Mouse (Mus musculus): ENCODE measurements around the gene Cbfa2t2. TPM values are rescaled to one million over a fixed set of nuclear protein-coding genes. Genes with fewer than 3 reads are reported as not detected.
A peak's percentile ranks its signal among the peaks of the same experiment; 100 is the strongest.

Cbfa2t2 gene
- polyA plus RNA-seq, 1 experiment: 12.6 TPM

DNA sequence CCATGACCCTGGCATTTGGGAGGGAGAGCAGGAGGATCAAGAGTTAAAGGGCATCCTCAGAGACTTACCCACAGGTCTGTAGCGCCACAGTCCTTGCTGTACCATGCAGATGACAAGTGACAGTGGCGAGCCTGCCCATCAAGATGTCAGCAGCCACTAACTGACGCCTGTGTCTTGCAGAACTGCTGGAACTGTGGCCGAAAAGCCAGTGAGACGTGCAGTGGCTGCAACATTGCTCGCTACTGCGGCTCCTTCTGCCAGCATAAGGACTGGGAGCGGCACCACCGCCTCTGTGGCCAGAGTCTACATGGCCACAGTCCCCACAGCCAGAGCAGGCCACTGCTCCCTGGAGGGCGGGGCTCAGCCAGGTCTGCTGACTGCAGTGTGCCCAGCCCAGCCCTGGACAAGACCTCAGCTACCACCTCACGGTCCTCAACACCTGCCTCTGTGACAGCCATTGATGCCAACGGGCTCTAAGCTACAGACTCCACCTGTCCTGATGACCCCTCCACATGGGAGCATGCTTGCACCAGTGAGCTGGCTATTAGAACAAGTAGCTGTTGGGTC lies 98.5 kb downstream of the Cbfa2t2 start:
- TF ChIP-seq CTCF (IDR thresholded peaks at IDR 0.05; ENCODE audit: control insufficient read depth, insufficient read depth, insufficient replicate concordance, low read depth, low read length) (no peak), POLR2A (IDR thresholded peaks at IDR 0.05; ENCODE audit: control insufficient read depth, low read depth, low read length) (no peak)
- H3K4me1 ChIP-seq (ENCODE audit: control insufficient read depth, insufficient read depth, low read length): no peaks in the 10 kb centered on the region
- H3K36me3 ChIP-seq (ENCODE audit: control insufficient read depth, insufficient read depth, low read length): no peaks in the 10 kb centered on the region; the same call in 1 of the 2 replicates
- no peaks in the 10 kb centered on the region for H3K27me3 ChIP-seq (ENCODE audit: control insufficient read depth, insufficient read depth, low read length)
- H3K4me3 ChIP-seq (ENCODE audit: control insufficient read depth, low read depth, low read length): no peak overlapping the region
- H3K27ac ChIP-seq (ENCODE audit: control insufficient read depth, insufficient read depth, low read depth, low read length): no peak overlapping the region

GRCm38 (mm10) chr2:154538310-154538709 lies 102.0 kb downstream of the Cbfa2t2 start:
- TF ChIP-seq POLR2A (IDR thresholded peaks at IDR 0.05; ENCODE audit: control insufficient read depth, low read depth, low read length): no peak
- TF ChIP-seq CTCF (IDR thresholded peaks at IDR 0.05; ENCODE audit: control insufficient read depth, insufficient read depth, insufficient replicate concordance, low read depth, low read length): no peak
- no peaks in the 10 kb centered on the region for H3K4me1 ChIP-seq (ENCODE audit: control insufficient read depth, insufficient read depth, low read length)
- H3K27ac ChIP-seq (ENCODE audit: control insufficient read depth, insufficient read depth, low read depth, low read length): no peak overlapping the region
- H3K36me3 ChIP-seq (ENCODE audit: control insufficient read depth, insufficient read depth, low read length): no peaks in the 10 kb centered on the region; the same call in 1 of the 2 replicates
- H3K27me3 ChIP-seq (ENCODE audit: control insufficient read depth, insufficient read depth, low read length): no peaks in the 10 kb centered on the region
- no peak overlapping the region for H3K4me3 ChIP-seq (ENCODE audit: control insufficient read depth, low read depth, low read length)

GRCm38 (mm10) chr2:154538710-154539109 lies 102.4 kb downstream of the Cbfa2t2 start:
- H3K27me3 ChIP-seq (ENCODE audit: control insufficient read depth, insufficient read depth, low read length): no peaks in the 10 kb centered on the region
- no peak overlapping the region for H3K4me3 ChIP-seq (ENCODE audit: control insufficient read depth, low read depth, low read length)
- H3K4me1 ChIP-seq (ENCODE audit: control insufficient read depth, insufficient read depth, low read length): no peaks in the 10 kb centered on the region; the same call in 1 of the 2 replicates
- H3K27ac ChIP-seq (ENCODE audit: control insufficient read depth, insufficient read depth, low read depth, low read length): no peak overlapping the region
- peaks cover 1% of the 10 kb centered on the region; the same call in 1 of the 2 replicates for H3K36me3 ChIP-seq (ENCODE audit: control insufficient read depth, insufficient read depth, low read length)
- TF ChIP-seq CTCF (IDR thresholded peaks at IDR 0.05; ENCODE audit: control insufficient read depth, insufficient read depth, insufficient replicate concordance, low read depth, low read length) (no peak), POLR2A (IDR thresholded peaks at IDR 0.05; ENCODE audit: control insufficient read depth, low read depth, low read length) (no peak)

GRCm38 (mm10) chr2:154539720-154540119 lies 103.4 kb downstream of the Cbfa2t2 start:
- peaks cover 1% of the 10 kb centered on the region; the same call in 1 of the 2 replicates for H3K36me3 ChIP-seq (ENCODE audit: control insufficient read depth, insufficient read depth, low read length)

DNA sequence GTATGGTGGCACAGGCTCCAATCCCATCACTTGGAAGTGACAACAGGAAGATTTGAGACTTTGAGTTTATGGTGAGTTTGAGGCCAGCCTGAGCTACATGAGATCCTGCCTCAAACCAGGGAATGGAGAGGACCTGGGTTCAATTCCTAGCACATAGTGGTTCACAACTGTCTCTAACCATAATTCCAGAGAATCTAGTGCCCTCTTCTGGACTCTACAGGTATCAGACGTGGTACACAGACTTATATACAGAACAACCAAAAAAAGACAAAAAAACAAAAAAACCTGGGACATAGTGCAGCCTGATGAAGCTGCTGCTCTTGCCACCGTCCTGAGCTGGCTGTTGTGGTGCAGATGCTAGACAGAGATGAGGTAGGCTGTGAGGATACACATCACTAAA lies 105.3 kb downstream of the Cbfa2t2 start:
- H3K4me3 ChIP-seq (ENCODE audit: control insufficient read depth, low read depth, low read length): no peak overlapping the region
- no peak overlapping the region for H3K27ac ChIP-seq (ENCODE audit: control insufficient read depth, insufficient read depth, low read depth, low read length)
- H3K27me3 ChIP-seq (ENCODE audit: control insufficient read depth, insufficient read depth, low read length): no peaks in the 10 kb centered on the region

More at GRCm38 (mm10) chr2:154539720-154540119, 103.4 kb downstream of the Cbfa2t2 start:
- H3K4me3 ChIP-seq (ENCODE audit: control insufficient read depth, low read depth, low read length): no peak overlapping the region
- no peaks in the 10 kb centered on the region; the same call in 1 of the 2 replicates for H3K4me1 ChIP-seq (ENCODE audit: control insufficient read depth, insufficient read depth, low read length)
- no peak overlapping the region for H3K27ac ChIP-seq (ENCODE audit: control insufficient read depth, insufficient read depth, low read depth, low read length)
- no peaks in the 10 kb centered on the region for H3K27me3 ChIP-seq (ENCODE audit: control insufficient read depth, insufficient read depth, low read length)
- TF ChIP-seq POLR2A (IDR thresholded peaks at IDR 0.05; ENCODE audit: control insufficient read depth, low read depth, low read length): no peak
- no peak; the same call in 1 of the 2 replicates for TF ChIP-seq CTCF (IDR thresholded peaks at IDR 0.05; ENCODE audit: control insufficient read depth, insufficient read depth, insufficient replicate concordance, low read depth, low read length)

GRCm38 (mm10) chr2:154543567-154544347 lies 107.5 kb downstream of the Cbfa2t2 start:
- peaks cover 2% of the 10 kb centered on the region for H3K4me1 ChIP-seq (ENCODE audit: control insufficient read depth, insufficient read depth, low read length)
- no peaks in the 10 kb centered on the region for H3K27me3 ChIP-seq (ENCODE audit: control insufficient read depth, insufficient read depth, low read length)
- no peak overlapping the region for H3K27ac ChIP-seq (ENCODE audit: control insufficient read depth, insufficient read depth, low read depth, low read length)
- H3K4me3 ChIP-seq (ENCODE audit: control insufficient read depth, low read depth, low read length): no peak overlapping the region
- H3K36me3 ChIP-seq (ENCODE audit: control insufficient read depth, insufficient read depth, low read length): 0 out of 2 replicates have a peak, but pooled peaks cover 1% of the 10 kb centered on the region
- TF ChIP-seq POLR2A (IDR thresholded peaks at IDR 0.05; ENCODE audit: control insufficient read depth, low read depth, low read length) (no peak), CTCF (IDR thresholded peaks at IDR 0.05; ENCODE audit: control insufficient read depth, insufficient read depth, insufficient replicate concordance, low read depth, low read length) (no peak)

More for the DNA sequence above, 105.3 kb downstream of the Cbfa2t2 start:
- Histone ChIP-seq H3K36me3 (ENCODE audit: control insufficient read depth, insufficient read depth, low read length) (0 out of 2 replicates have a peak, but pooled peaks cover 1% of the 10 kb centered on the region), H3K4me1 (ENCODE audit: control insufficient read depth, insufficient read depth, low read length) (no peaks in the 10 kb centered on the region; the same call in 1 of the 2 replicates)
- no peak for TF ChIP-seq CTCF (IDR thresholded peaks at IDR 0.05; ENCODE audit: control insufficient read depth, insufficient read depth, insufficient replicate concordance, low read depth, low read length)
- TF ChIP-seq POLR2A (IDR thresholded peaks at IDR 0.05; ENCODE audit: control insufficient read depth, low read depth, low read length): no peak

GRCm38 (mm10) chr2:154546711-154547110 lies 110.4 kb downstream of the Cbfa2t2 start, which contains the start of gene 1700003F12Rik:
TSS of gene 1700003F12Rik (plus strand) at chr2:154547085.
- H3K4me3 ChIP-seq (ENCODE audit: control insufficient read depth, low read depth, low read length): peak within 1 kb of the TSS; percentile 82
- TF ChIP-seq CTCF (IDR thresholded peaks at IDR 0.05; ENCODE audit: control insufficient read depth, insufficient read depth, insufficient replicate concordance, low read depth, low read length) (no peak), POLR2A (IDR thresholded peaks at IDR 0.05; ENCODE audit: control insufficient read depth, low read depth, low read length) (no peak)
- peaks cover 6% of the 10 kb centered on the region for H3K4me1 ChIP-seq (ENCODE audit: control insufficient read depth, insufficient read depth, low read length)
- peak within 1 kb of the TSS; percentile 10; the same call in 1 of the 2 replicates for H3K27ac ChIP-seq (ENCODE audit: control insufficient read depth, insufficient read depth, low read depth, low read length)
- H3K27me3 ChIP-seq (ENCODE audit: control insufficient read depth, insufficient read depth, low read length): no peaks in the 10 kb centered on the region
- H3K36me3 ChIP-seq (ENCODE audit: control insufficient read depth, insufficient read depth, low read length): 0 out of 2 replicates have a peak, but pooled peaks cover 1% of the 10 kb centered on the region

Data from testis, adult 2 months (tissue).